Mouse (Mus musculus): ENCODE results near the gene Kirrel3. TPM values are rescaled to one million over a fixed set of nuclear protein-coding genes. Genes with fewer than 3 reads are reported as not detected.

Gene Kirrel3
- polyA plus RNA-seq, 1 experiment from 2014 or later: 0.60 TPM

DNA sequence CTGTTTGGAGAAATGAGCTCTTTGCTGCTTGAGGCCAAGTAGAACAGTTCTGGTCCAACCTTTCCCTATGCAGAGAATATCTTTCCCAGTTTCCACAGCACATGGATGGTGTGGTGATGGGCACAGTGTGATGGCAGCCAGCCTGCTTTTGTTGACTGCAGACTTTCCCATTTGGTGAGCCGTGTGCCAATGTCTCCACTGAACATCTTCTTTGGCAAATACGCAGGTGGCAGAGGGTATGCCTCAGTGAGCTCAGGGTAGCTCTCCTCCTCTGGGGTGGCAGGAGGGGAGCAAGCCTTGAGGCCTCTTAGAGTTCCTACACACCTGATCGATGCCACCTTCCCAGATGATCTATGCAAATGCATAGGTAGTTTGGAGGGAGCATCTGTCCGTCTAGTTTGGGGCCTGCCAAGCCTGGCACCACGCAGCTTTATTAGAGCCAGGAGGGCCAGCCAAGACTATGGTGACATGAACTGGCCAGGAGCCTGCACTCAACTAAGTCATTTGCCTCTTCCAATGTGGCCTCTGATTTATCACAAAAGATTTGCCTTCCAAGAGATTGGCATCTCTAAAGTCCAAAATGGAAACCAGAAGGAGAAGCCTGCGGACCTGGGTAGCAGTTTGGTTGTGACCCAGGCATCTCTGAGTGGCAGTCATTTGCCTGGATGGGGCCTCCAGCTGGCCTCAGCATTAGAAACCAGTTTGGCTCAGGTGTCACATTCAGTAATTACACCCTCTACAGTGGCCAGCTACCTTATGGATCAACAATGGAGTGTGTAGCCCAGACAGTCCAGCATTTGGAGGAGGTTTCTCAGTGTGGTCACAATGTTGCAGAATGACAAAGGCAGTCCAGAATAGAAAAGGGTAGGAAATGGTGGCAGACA lies 127.4 kb downstream of the Kirrel3 start:
- Histone ChIP-seq H3K27ac (ENCODE audit: low read depth, low read length) (no peak overlapping the region), H3K9me3 (ENCODE audit: control insufficient read depth) (no peaks in the 10 kb centered on the region), H3K4me3 (ENCODE audit: low read depth, low read length) (no peak overlapping the region), H3K9ac (ENCODE audit: low read depth, low read length) (no peak overlapping the region), H3K4me2 (replicated peaks; ENCODE audit: low read depth) (no peak overlapping the region), H3K4me1 (replicated peaks; ENCODE audit: control insufficient read depth, insufficient read depth, low read length) (no peaks in the 10 kb centered on the region), H3K27me3 (replicated peaks; ENCODE audit: control insufficient read depth, insufficient read depth, low read length) (no peaks in the 10 kb centered on the region), H3K36me3 (ENCODE audit: control insufficient read depth, insufficient read depth) (no peaks in the 10 kb centered on the region)
- WGBS: 92% methylated on average over 6 of the region's 6 CpGs
- no peak for ATAC-seq
- TF ChIP-seq CTCF (IDR thresholded peaks at IDR 0.05; ENCODE audit: low read depth): no peak

DNA sequence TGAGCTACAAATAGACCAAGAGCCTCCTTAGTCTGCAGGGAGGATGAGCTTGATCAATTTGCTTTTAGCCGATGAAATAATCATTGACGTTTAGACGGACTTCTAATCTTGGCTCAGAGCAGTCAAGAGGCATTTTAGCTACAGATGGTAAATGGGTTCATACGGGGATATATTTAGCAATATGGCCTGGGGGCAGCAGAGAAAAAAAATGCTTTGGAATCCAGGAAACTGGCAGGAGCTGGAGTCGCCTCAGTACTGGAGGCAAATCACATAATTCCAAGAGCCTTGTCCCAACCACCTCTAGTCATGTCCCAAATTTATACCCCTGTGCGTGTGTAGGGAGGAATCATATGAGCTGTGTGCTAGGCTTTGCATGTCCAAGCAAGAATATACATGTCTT lies 132.4 kb downstream of the Kirrel3 start:
- 76% methylated on average over 6 of the region's 6 CpGs for WGBS
- Histone ChIP-seq H3K4me2 (replicated peaks; ENCODE audit: low read depth) (no peak overlapping the region), H3K9ac (ENCODE audit: low read depth, low read length) (no peak overlapping the region), H3K9me3 (ENCODE audit: control insufficient read depth) (no peaks in the 10 kb centered on the region), H3K27me3 (replicated peaks; ENCODE audit: control insufficient read depth, insufficient read depth, low read length) (no peaks in the 10 kb centered on the region), H3K4me3 (ENCODE audit: low read depth, low read length) (no peak overlapping the region), H3K4me1 (replicated peaks; ENCODE audit: control insufficient read depth, insufficient read depth, low read length) (no peaks in the 10 kb centered on the region), H3K27ac (ENCODE audit: low read depth, low read length) (no peak overlapping the region), H3K36me3 (ENCODE audit: control insufficient read depth, insufficient read depth) (no peaks in the 10 kb centered on the region)
- no peak for ATAC-seq
- TF ChIP-seq CTCF (IDR thresholded peaks at IDR 0.05; ENCODE audit: low read depth): no peak

GRCm38 (mm10) chr9:34619913-34620312 lies 134.2 kb downstream of the Kirrel3 start:
- Histone ChIP-seq H3K27me3 (replicated peaks; ENCODE audit: control insufficient read depth, insufficient read depth, low read length) (no peaks in the 10 kb centered on the region), H3K9me3 (ENCODE audit: control insufficient read depth) (no peaks in the 10 kb centered on the region), H3K9ac (ENCODE audit: low read depth, low read length) (no peak overlapping the region), H3K4me1 (replicated peaks; ENCODE audit: control insufficient read depth, insufficient read depth, low read length) (no peaks in the 10 kb centered on the region), H3K27ac (ENCODE audit: low read depth, low read length) (no peak overlapping the region), H3K4me3 (ENCODE audit: low read depth, low read length) (no peak overlapping the region), H3K4me2 (replicated peaks; ENCODE audit: low read depth) (no peak overlapping the region), H3K36me3 (ENCODE audit: control insufficient read depth, insufficient read depth) (no peaks in the 10 kb centered on the region)
- ATAC-seq: no peak
- no peak for TF ChIP-seq CTCF (IDR thresholded peaks at IDR 0.05; ENCODE audit: low read depth)
- 79% methylated on average over 3 of the region's 3 CpGs for WGBS

DNA sequence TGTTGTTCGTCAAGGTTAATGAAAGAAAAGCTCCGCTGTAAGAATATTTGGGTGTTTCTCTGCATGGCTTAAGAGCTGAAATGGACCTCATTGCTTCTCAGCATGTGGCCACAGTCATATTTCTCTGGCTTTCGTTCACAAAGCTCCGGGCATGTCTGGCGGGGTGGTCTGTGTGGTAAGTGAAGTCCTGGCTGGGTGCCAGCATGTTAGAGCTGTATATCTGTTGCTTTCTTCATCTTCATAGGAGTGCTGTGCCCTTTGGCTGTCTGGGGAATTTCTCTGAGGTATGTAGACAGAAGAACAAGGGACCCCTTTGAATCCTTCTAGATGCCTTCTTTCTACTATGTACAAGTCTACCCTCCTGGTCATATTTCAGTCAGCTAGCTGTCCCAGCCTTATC lies 137.8 kb downstream of the Kirrel3 start:
- Histone ChIP-seq H3K9me3 (ENCODE audit: control insufficient read depth) (no peaks in the 10 kb centered on the region), H3K36me3 (ENCODE audit: control insufficient read depth, insufficient read depth) (no peaks in the 10 kb centered on the region), H3K4me2 (replicated peaks; ENCODE audit: low read depth) (no peak overlapping the region), H3K4me1 (replicated peaks; ENCODE audit: control insufficient read depth, insufficient read depth, low read length) (no peaks in the 10 kb centered on the region), H3K27me3 (replicated peaks; ENCODE audit: control insufficient read depth, insufficient read depth, low read length) (no peaks in the 10 kb centered on the region), H3K9ac (ENCODE audit: low read depth, low read length) (no peak overlapping the region), H3K27ac (ENCODE audit: low read depth, low read length) (no peak overlapping the region), H3K4me3 (ENCODE audit: low read depth, low read length) (no peak overlapping the region)
- ATAC-seq: no peak
- WGBS: 46% methylated on average over 5 of the region's 5 CpGs
- no peak for TF ChIP-seq CTCF (IDR thresholded peaks at IDR 0.05; ENCODE audit: low read depth)

GRCm38 (mm10) chr9:34624021-34624420 lies 138.3 kb downstream of the Kirrel3 start:
- no peaks in the 10 kb centered on the region for H3K9me3 ChIP-seq (ENCODE audit: control insufficient read depth)
- no peak overlapping the region for H3K4me3 ChIP-seq (ENCODE audit: low read depth, low read length)
- ATAC-seq: no peak
- no peaks in the 10 kb centered on the region for H3K4me1 ChIP-seq (replicated peaks; ENCODE audit: control insufficient read depth, insufficient read depth, low read length)
- H3K4me2 ChIP-seq (replicated peaks; ENCODE audit: low read depth): no peak overlapping the region
- TF ChIP-seq CTCF (IDR thresholded peaks at IDR 0.05; ENCODE audit: low read depth): no peak
- no peak overlapping the region for H3K9ac ChIP-seq (ENCODE audit: low read depth, low read length)
- WGBS: 54% methylated on average over 2 of the region's 2 CpGs
- H3K27me3 ChIP-seq (replicated peaks; ENCODE audit: control insufficient read depth, insufficient read depth, low read length): no peaks in the 10 kb centered on the region
- H3K36me3 ChIP-seq (ENCODE audit: control insufficient read depth, insufficient read depth): no peaks in the 10 kb centered on the region
- H3K27ac ChIP-seq (ENCODE audit: low read depth, low read length): no peak overlapping the region

- no peak for ATAC-seq
- Histone ChIP-seq H3K9me3 (ENCODE audit: control insufficient read depth) (no peaks in the 10 kb centered on the region), H3K4me1 (replicated peaks; ENCODE audit: control insufficient read depth, insufficient read depth, low read length) (no peaks in the 10 kb centered on the region), H3K36me3 (ENCODE audit: control insufficient read depth, insufficient read depth) (no peaks in the 10 kb centered on the region), H3K27ac (ENCODE audit: low read depth, low read length) (no peak overlapping the region), H3K4me2 (replicated peaks; ENCODE audit: low read depth) (no peak overlapping the region), H3K9ac (ENCODE audit: low read depth, low read length) (no peak overlapping the region), H3K4me3 (ENCODE audit: low read depth, low read length) (no peak overlapping the region), H3K27me3 (replicated peaks; ENCODE audit: control insufficient read depth, insufficient read depth, low read length) (no peaks in the 10 kb centered on the region)
- 73% methylated on average over 3 of the region's 3 CpGs for WGBS
- TF ChIP-seq CTCF (IDR thresholded peaks at IDR 0.05; ENCODE audit: low read depth): no peak
Measured at GRCm38 (mm10) chr9:34628841-34629240, 143.1 kb downstream of the Kirrel3 start.
